Mouse (Mus musculus) small intestine, adult 2 months (tissue): ENCODE data around the gene Rnf5.

Source experiments
- CTCF ChIP-seq: fragments of 200-500 bp; IDR thresholded peaks from 2 replicates; pipeline ENCODE4 v1.5.1; 2012; ENCODE audit warnings: low read depth, mild to moderate bottlenecking, control low read depth, inconsistent platforms, low read length, moderate library complexity, mixed read lengths; ENCODE audit not compliant: insufficient replicate concordance, insufficient read length; ENCODE audit errors: extremely low read depth
- POLR2A ChIP-seq: fragments of 200-500 bp; IDR thresholded peaks from 2 replicates; pipeline ENCODE4 v1.6.1; 2012; ENCODE audit warnings: low read depth, mild to moderate bottlenecking, control low read depth, inconsistent platforms, low read length, moderate library complexity

DNA sequence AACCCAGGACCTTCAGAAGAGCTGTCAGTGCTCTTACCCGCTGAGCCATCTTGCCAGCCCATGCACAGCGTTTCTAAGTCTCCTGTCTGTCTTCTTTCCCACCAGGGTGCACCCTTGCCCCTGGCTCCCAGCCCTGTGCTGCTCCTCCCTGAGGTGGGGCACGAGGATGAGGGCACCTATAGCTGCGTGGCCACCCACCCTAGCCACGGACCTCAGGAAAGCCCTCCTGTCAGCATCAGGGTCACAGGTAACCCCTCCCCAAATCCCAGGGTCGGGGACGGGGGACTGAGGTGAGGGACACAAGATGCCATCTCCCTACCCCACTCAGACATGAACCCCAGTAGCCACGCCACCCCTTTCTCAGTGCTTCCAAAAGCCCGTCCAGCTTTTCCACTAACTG, 3.6 kb downstream of the Rnf5 start:
- TF ChIP-seq CTCF (no peak), POLR2A (no peak)
